Mouse (Mus musculus) cerebellum, adult 2 months (tissue): ENCODE data around the gene Olfr616. TPM values are rescaled to one million over a fixed set of nuclear protein-coding genes. Genes with fewer than 3 reads are reported as not detected.

ENCODE experiments used
- polyA plus RNA-seq: library from polyadenylated mRNA; depleted of rRNA; stranded (reverse); fragments of >200 nt; gene quantifications from 2 replicates; pipeline ENCODE4 v1.2.3, GENCODE M21; 2012; rRNA removed

The Olfr616 gene
- polyA plus RNA-seq, 1 experiment, result not detected

Other genes with a start within 250 kb of the Olfr616 start
- not detected in 2 replicates for gene Olfr598, start 245.6 kb downstream of the Olfr616 start, polyA plus RNA-seq
- gene Olfr599, start 233.2 kb downstream of the Olfr616 start, polyA plus RNA-seq, result not detected in 2 replicates
- not detected in 2 replicates for gene Olfr600, start 219.5 kb downstream of the Olfr616 start, polyA plus RNA-seq
- gene Olfr601, start 206.5 kb downstream of the Olfr616 start, polyA plus RNA-seq, result not detected in 2 replicates
- gene Olfr603, start 183.0 kb downstream of the Olfr616 start, polyA plus RNA-seq, result not detected in 2 replicates
- gene Usp17lc, start 154.1 kb downstream of the Olfr616 start, polyA plus RNA-seq, result not detected in 2 replicates
- not detected in 2 replicates for gene Olfr605, start 123.7 kb downstream of the Olfr616 start, polyA plus RNA-seq
- gene Olfr606, start 120.1 kb downstream of the Olfr616 start, polyA plus RNA-seq, result not detected in 2 replicates
- not detected in 2 replicates for gene Olfr607, start 105.0 kb downstream of the Olfr616 start, polyA plus RNA-seq
- gene Olfr608, start 99.3 kb downstream of the Olfr616 start, polyA plus RNA-seq, result not detected in 2 replicates
- not detected in 2 replicates for gene Olfr609, start 71.1 kb downstream of the Olfr616 start, polyA plus RNA-seq
- not detected in 2 replicates for gene Olfr610, start 57.0 kb downstream of the Olfr616 start, polyA plus RNA-seq
- not detected in 2 replicates for gene Olfr611, start 48.3 kb downstream of the Olfr616 start, polyA plus RNA-seq
- gene Olfr612, start 26.4 kb downstream of the Olfr616 start, polyA plus RNA-seq, result not detected in 2 replicates
- not detected in 2 replicates for gene Olfr613, start 21.1 kb downstream of the Olfr616 start, polyA plus RNA-seq
- not detected in 2 replicates for gene Olfr615, start 13.1 kb downstream of the Olfr616 start, polyA plus RNA-seq
- gene Olfr617, start 3.9 kb upstream of the Olfr616 start, polyA plus RNA-seq, result not detected in 2 replicates
- gene Olfr618, start 21.0 kb upstream of the Olfr616 start, polyA plus RNA-seq, result not detected in 2 replicates
- gene Olfr619, start 31.4 kb upstream of the Olfr616 start, polyA plus RNA-seq, result not detected in 2 replicates
- not detected in 2 replicates for gene Olfr620, start 43.4 kb upstream of the Olfr616 start, polyA plus RNA-seq
- gene Olfr622, start 73.6 kb upstream of the Olfr616 start, polyA plus RNA-seq, result not detected in 2 replicates
- not detected in 2 replicates for gene Olfr623, start 94.6 kb upstream of the Olfr616 start, polyA plus RNA-seq
- not detected in 2 replicates for gene Olfr624, start 102.0 kb upstream of the Olfr616 start, polyA plus RNA-seq
- not detected in 2 replicates for gene Olfr625-ps1, start 113.6 kb upstream of the Olfr616 start, polyA plus RNA-seq
- not detected in 2 replicates for gene Olfr243, start 145.5 kb upstream of the Olfr616 start, polyA plus RNA-seq
- gene Olfr628, start 161.2 kb upstream of the Olfr616 start, polyA plus RNA-seq, result not detected in 2 replicates
- gene Olfr629, start 175.8 kb upstream of the Olfr616 start, polyA plus RNA-seq, result not detected in 2 replicates
- gene Olfr630, start 188.2 kb upstream of the Olfr616 start, polyA plus RNA-seq, result not detected in 2 replicates
- gene Olfr69, start 202.5 kb upstream of the Olfr616 start, polyA plus RNA-seq, result not detected in 2 replicates
- gene Olfr68, start 210.6 kb upstream of the Olfr616 start, polyA plus RNA-seq, result not detected in 2 replicates
- gene Olfr67, start 222.7 kb upstream of the Olfr616 start, polyA plus RNA-seq, result not detected in 2 replicates
- gene Hbb-bt, start 244.9 kb upstream of the Olfr616 start, polyA plus RNA-seq, result 64.2 and 175 TPM in 2 replicates